Mouse (Mus musculus) cerebellum, adult 2 months (tissue): ENCODE measurements around the gene Vax2. TPM values are rescaled to one million over a fixed set of nuclear protein-coding genes. Genes with fewer than 3 reads are reported as not detected.

ENCODE experiments used
- DNase-seq, 2 experiments: peaks; one replicate each; pipeline ENCODE4 v3.0.0; 2021
- H3K27ac ChIP-seq: fragments of 200-500 bp; 2 replicates; pipeline ENCODE4 v1.5.1; 2012; ENCODE audit warnings: low read length, control low read depth, inconsistent platforms; ENCODE audit not compliant: insufficient read depth
- H3K27me3 ChIP-seq: fragments of 200-500 bp; 2 replicates; pipeline ENCODE4 v1.6.1; 2012; ENCODE audit warnings: inconsistent platforms, mild to moderate bottlenecking, low read length, moderate library complexity; ENCODE audit not compliant: control insufficient read depth, insufficient read depth
- H3K4me1 ChIP-seq: fragments of 200-500 bp; 2 replicates; pipeline ENCODE4 v1.6.1; 2011; ENCODE audit warnings: low read length; ENCODE audit not compliant: control insufficient read depth, insufficient read depth
- H3K4me3 ChIP-seq: fragments of 200-500 bp; replicated peaks from 2 replicates; pipeline ENCODE3; 2011; ENCODE audit warnings: mild to moderate bottlenecking, low read depth, low read length, control low read depth; ENCODE audit not compliant: insufficient read depth
- CTCF ChIP-seq: fragments of 200-500 bp; IDR thresholded peaks from 2 replicates; pipeline ENCODE4 v1.5.1; 2011; ENCODE audit warnings: low read depth, mild to moderate bottlenecking, control low read depth, low read length, moderate library complexity, borderline replicate concordance; ENCODE audit not compliant: insufficient read depth
- POLR2A ChIP-seq: fragments of 200-500 bp; IDR thresholded peaks from 2 replicates; pipeline ENCODE4 v1.6.1; 2011; ENCODE audit warnings: low read length, control low read depth, borderline replicate concordance; ENCODE audit not compliant: insufficient read depth
- WGBS: fragments of 180-500 bp; shearing (Covaris S2); methylation state at CpG from one replicate; pipeline ENCODE4 v1.1.7; 2018; 5-methylcytosine and 5-hydroxymethylcytosine counted together
- polyA plus RNA-seq: library from polyadenylated mRNA; depleted of rRNA; stranded (reverse); fragments of >200 nt; gene quantifications from 2 replicates; pipeline ENCODE4 v1.2.3, GENCODE M21; 2012

Gene Vax2
- polyA plus RNA-seq, 1 experiment: not detected

DNA sequence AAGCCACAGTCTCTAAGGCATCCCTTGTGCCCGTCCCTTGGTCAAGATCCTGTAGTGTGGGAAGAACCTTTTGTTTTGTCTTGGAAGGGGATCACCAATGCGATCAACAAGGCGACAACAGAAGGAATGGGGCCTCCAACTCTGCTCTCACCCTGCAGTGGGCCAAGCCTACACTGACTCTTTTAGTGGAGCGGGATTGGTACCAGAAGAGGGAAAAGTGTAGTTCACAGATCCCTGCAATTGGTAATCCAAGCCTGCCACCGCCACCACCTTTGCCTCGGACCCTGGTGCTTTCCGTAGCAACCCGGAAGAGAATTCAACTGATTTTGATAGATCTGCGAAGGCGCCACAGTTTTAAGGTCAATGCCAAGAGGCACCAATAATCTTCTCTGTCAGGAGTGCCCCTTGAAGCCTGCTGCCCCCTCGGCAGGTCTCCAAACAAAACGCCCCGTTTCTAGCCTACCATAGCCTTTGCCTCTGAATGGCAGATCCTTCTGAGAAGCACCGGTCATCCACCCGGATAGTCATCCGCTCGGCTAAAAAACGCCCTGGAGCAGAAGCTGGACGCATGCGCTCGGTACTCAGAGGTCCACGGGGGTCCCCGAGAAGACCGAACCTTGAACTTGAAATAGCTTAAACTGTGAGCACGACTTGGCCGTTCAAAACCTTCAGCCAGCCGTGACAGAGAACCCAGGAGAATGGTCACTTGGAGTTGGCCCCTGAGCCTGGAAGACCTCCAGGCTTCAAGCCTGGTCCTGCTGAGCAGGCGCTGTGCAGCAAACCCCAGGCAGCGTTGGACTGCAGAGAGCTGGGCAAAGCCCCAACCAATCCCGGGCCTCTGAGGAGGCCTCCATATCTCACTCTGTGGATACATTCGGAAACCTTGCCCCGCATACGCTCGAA, 3.4 kb downstream of the Vax2 start:
- H3K27me3 ChIP-seq: peaks cover 25% of the 10 kb centered on the region; the same call in 1 of the 2 replicates
- H3K4me1 ChIP-seq: no peaks in the 10 kb centered on the region
- WGBS: 3% methylated on average over 34 of the region's 34 CpGs
- no peak overlapping the region for H3K27ac ChIP-seq
- H3K4me3 ChIP-seq: no peak overlapping the region
- peak; percentile 18 to 27 for DNase-seq
- TF ChIP-seq POLR2A (no peak), CTCF (no peak)

DNA sequence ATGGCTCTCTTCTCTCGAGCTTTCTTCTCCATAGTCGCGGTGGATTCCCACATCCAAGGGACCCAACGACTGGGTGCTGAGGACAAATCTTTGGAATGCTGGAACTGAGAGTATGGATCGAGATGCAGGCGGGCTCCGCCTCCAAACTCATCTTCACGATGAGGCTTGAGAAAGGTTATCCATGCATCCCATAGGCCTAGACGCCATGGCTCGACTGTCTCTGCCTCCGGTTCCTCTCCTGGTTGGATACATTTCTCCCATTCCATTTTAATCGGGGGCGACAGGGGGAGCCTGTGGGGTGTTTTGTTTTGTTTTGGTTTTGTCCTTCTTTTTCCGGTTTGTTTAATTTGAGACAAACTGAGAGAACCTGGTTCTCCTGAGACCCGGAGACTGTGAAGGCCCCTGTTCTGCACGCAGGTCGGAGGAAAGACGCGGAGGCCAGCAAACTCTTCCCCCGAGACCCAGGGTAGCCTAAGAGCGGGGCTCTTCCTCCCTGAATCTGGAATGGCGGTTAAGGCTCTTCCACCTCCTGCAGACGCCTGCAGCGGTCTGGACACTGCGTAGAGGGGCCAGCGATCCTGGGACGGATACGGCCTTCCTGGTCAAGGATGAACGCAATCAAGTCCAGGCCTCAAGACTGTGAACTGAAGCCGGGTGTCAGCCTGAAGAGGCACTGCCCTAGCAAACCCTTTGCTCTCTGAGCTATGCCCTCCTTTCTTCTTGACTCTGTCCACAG, 4.6 kb downstream of the Vax2 start:
- 7% methylated on average over 30 of the region's 30 CpGs for WGBS
- TF ChIP-seq CTCF (no peak), POLR2A (no peak)
- DNase-seq: peak in 1 of 2 experiments; percentile 25

DNA sequence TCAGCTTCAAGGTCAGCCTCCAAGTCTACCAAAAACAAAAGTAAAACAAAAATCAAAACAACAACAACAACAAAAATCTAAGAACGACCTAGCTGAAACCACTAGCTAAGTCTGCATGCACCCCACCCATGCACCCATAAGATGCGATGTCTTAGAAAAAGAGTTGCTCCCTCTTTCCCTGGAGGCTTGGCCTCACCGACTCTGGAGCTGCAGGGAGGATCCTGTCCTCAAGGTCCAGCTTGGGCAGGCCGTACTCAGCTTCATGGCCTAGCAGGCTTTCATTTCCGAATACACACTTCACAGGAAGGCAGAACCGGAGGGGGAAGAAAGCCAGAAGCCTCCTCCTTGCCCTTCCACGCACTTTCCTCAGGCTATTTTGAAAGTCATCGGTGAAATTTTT, 6.0 kb downstream of the Vax2 start:
- DNase-seq: no peak
- peaks cover 18% of the 10 kb centered on the region; the same call in 1 of the 2 replicates for H3K27me3 ChIP-seq
- no peak overlapping the region for H3K4me3 ChIP-seq
- TF ChIP-seq CTCF (no peak), POLR2A (no peak)
- 5% methylated on average over 8 of the region's 8 CpGs for WGBS
- no peaks in the 10 kb centered on the region for H3K4me1 ChIP-seq
- H3K27ac ChIP-seq: no peak overlapping the region

More for the DNA sequence above, 4.6 kb downstream of the Vax2 start:
- peaks cover 24% of the 10 kb centered on the region; the same call in 1 of the 2 replicates for H3K27me3 ChIP-seq
- no peaks in the 10 kb centered on the region for H3K4me1 ChIP-seq
- no peak overlapping the region for H3K4me3 ChIP-seq
- H3K27ac ChIP-seq: no peak overlapping the region

DNA sequence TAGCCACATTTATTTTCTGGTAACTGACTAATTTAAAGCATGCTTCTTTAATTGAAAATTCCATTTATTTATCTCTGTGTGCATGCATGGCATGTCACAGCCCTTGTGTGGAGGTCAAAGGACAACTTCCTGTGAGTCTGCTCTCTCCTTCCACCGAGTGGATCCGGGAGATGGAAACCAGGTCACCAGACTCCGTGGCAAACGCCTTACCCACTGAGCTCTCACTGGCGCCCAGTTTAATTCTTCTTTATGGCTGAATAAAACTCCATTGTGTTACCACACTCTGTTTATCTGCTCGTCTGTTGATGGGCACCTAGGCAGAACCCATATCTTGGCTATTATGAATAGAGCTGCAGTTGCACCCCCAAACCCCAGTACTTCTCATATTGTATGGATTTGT, 11.5 kb downstream of the Vax2 start:
- WGBS: 15% methylated on average over 6 of the region's 6 CpGs
- H3K4me1 ChIP-seq: no peaks in the 10 kb centered on the region
- H3K4me3 ChIP-seq: no peak overlapping the region
- no peak for DNase-seq
- H3K27me3 ChIP-seq: peaks cover 7% of the 10 kb centered on the region; the same call in 1 of the 2 replicates
- H3K27ac ChIP-seq: no peak overlapping the region
- TF ChIP-seq POLR2A (no peak), CTCF (no peak)

DNA sequence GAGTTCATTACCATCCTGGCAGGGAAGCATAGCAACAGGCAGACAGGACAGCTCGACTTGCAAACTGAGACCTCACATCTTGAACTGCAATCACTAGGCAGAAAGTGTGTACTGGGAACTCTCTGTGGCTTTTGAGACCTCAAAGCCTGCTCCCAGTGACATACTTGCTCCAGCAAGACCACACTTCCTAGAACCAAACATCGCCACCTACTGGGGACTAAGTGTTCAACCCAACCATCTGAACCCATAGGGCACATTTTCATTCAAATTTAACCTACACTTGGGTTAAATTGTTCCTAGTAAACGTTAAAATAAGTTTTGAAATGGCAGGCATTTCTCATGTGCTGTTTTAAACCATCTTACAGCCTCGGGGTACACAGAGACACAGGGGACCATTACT, 16.1 kb downstream of the Vax2 start:
- peaks cover 5% of the 10 kb centered on the region; the same call in 1 of the 2 replicates for H3K27me3 ChIP-seq
- TF ChIP-seq POLR2A: no peak
- TF ChIP-seq CTCF: no peak
- no peaks in the 10 kb centered on the region for H3K4me1 ChIP-seq
- H3K4me3 ChIP-seq: no peak overlapping the region
- no peak for DNase-seq
- H3K27ac ChIP-seq: no peak overlapping the region
- WGBS: 38% methylated on average over 4 of the region's 4 CpGs

DNA sequence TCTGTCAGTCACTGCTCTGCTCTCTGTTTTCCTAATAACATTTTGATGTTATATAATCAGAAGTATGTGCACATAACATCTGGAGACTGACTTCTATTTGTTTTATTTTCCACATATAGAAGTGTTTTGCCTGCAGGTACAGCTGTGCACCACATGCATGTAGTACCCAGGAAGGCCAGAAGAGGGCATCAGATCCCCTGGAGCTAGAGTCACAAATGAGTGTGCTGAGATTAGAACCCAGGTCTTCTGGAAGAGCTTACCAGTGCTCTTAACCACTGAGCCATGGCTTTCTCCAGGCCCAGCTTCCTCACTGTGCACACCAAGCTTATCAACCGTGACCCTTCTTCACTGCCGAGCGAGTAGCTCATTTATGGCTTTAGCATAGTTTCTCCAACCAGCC, 17.4 kb downstream of the Vax2 start:
- 88% methylated on average over 3 of the region's 3 CpGs for WGBS

DNA sequence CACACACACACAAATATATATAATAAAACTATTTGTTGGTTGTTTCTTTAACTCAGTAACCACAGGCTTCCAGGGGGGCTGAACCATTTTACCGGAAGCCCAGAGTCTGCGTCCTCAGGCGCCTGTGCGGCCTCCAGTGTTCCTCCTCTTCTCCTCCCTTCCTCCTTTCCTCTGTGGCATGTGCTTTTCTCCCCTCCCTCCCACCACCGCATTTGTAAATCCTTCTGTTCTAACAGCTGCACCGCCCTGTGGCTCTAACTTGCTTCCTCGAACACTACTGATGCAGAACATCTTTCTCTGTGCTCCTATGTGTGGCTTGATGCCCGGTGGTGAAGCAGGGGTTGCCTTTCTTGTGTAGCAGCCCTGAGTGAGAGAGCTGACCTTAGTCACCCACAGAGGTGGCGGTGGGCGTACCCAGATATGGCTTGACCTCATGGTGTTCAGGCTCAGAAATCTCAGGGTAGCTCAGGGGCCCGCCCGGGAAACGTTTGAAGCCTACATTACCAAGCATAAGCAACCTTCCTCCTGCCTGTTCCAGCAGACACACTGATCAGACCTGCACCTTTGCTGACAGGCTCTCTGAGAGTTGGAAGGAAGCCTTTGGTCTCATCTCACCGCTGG, 18.4 kb downstream of the Vax2 start:
- Histone ChIP-seq H3K27ac (no peak overlapping the region), H3K27me3 (no peaks in the 10 kb centered on the region), H3K4me1 (no peaks in the 10 kb centered on the region), H3K4me3 (no peak overlapping the region)
- TF ChIP-seq POLR2A: no peak
- no peak for TF ChIP-seq CTCF
- 65% methylated on average over 14 of the region's 14 CpGs for WGBS
- no peak for DNase-seq

More for the DNA sequence above, 17.4 kb downstream of the Vax2 start:
- Histone ChIP-seq H3K4me1 (no peaks in the 10 kb centered on the region), H3K4me3 (no peak overlapping the region), H3K27ac (no peak overlapping the region), H3K27me3 (peaks cover under 1% of the 10 kb centered on the region; the same call in 1 of the 2 replicates)
- TF ChIP-seq POLR2A (no peak), CTCF (peak; percentile 39; the same call in 1 of the 2 replicates)
- DNase-seq: no peak
